Mouse (Mus musculus): ENCODE measurements around the gene Pex10. TPM values are rescaled to one million over a fixed set of nuclear protein-coding genes. Genes with fewer than 3 reads are reported as not detected.

Gene Pex10
- total and polyA plus RNA-seq, 3 experiments: 9.2 to 21.9 (median 15.6) TPM

DNA sequence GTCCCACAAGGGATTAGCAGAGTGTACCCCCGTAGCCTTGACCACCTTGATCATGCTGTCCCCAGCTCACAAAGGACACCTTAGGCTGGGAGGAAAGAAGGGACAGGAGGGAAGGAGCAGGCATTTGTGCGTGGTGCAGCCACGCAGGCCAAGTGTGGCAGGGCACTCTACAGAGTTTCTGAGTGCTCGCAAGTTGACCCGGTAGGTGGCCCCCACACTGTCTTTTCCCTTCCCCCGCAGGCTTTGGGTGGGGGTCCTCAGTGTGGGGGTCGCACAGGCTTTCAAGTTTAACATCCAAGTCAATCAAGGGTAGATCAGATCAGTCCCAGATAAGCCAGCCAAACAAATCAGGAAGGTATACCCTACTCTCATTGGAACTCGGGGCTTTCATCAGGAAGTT lies 48.8 kb upstream of the Pex10 start:
- no peak overlapping the region for H3K4me3 ChIP-seq (replicated peaks in 1 of 3; ENCODE audit: low read depth in 2 of 3, low read length in 2 of 3, poor library complexity in 1 of 3)
- no peak overlapping the region for H3K27ac ChIP-seq (ENCODE audit: insufficient read depth, low read depth)
- no peak for TF ChIP-seq TBP (conservative IDR thresholded peaks at IDR 0.05; ENCODE audit: low read depth, low read length)
- TF ChIP-seq USF1 (IDR thresholded peaks at IDR 0.05; ENCODE audit: low read depth, low read length): no peak
- TF ChIP-seq POLR2AphosphoS2 (IDR thresholded peaks at IDR 0.05; ENCODE audit: low read depth, low read length): no peak
- no peak for TF ChIP-seq JUND (conservative IDR thresholded peaks at IDR 0.05; ENCODE audit: low read depth, low read length)
- TF ChIP-seq ZNF384 (IDR thresholded peaks at IDR 0.05; ENCODE audit: low read depth, low read length): no peak
- TF ChIP-seq ZKSCAN1 (IDR thresholded peaks at IDR 0.05; ENCODE audit: borderline replicate concordance, low read depth, low read length): no peak
- no peak for TF ChIP-seq POLR2A (IDR thresholded peaks at IDR 0.05; ENCODE audit: low read depth, low read length)
- in situ Hi-C loops (cut with MboI; ENCODE audit: low pct_ligation_motif_present, low pct_unique_long_range_greater_than_20kb, low sequenced_read_pairs) (no loop called here), dilution Hi-C loops (cut with MboI; ENCODE audit: extremely low pct_ligation_motif_present, extremely low pct_unique_long_range_greater_than_20kb, low sequenced_read_pairs) (no loop called here)
- no peak for DNase-seq (ENCODE audit: extremely low read depth)
- peaks cover 0 to 5% of the 10 kb centered on the region in 2 experiments; a peak in 1 of 4 replicates for H3K4me1 ChIP-seq (ENCODE audit: control insufficient read depth in 1 of 2, insufficient read depth in 2 of 2)
- H3K9me3 ChIP-seq (replicated peaks; ENCODE audit: low read length): no peaks in the 10 kb centered on the region
- no peak overlapping the region for H3K4me2 ChIP-seq (ENCODE audit: insufficient read depth, low read depth, poor library complexity, severe bottlenecking)
- H3K79me2 ChIP-seq (replicated peaks; ENCODE audit: control insufficient read depth, extremely low read depth, insufficient read depth, poor library complexity, severe bottlenecking): no peaks in the 10 kb centered on the region
- no peaks in the 10 kb centered on the region for H3K36me3 ChIP-seq (replicated peaks in 1 of 2; ENCODE audit: control insufficient read depth in 1 of 2, insufficient read depth in 1 of 2, low read length in 1 of 2)
- H3K27me3 ChIP-seq (replicated peaks): peaks cover 98% of the 10 kb centered on the region
- no peak overlapping the region for H3K9ac ChIP-seq (ENCODE audit: insufficient read depth, low read depth)

DNA sequence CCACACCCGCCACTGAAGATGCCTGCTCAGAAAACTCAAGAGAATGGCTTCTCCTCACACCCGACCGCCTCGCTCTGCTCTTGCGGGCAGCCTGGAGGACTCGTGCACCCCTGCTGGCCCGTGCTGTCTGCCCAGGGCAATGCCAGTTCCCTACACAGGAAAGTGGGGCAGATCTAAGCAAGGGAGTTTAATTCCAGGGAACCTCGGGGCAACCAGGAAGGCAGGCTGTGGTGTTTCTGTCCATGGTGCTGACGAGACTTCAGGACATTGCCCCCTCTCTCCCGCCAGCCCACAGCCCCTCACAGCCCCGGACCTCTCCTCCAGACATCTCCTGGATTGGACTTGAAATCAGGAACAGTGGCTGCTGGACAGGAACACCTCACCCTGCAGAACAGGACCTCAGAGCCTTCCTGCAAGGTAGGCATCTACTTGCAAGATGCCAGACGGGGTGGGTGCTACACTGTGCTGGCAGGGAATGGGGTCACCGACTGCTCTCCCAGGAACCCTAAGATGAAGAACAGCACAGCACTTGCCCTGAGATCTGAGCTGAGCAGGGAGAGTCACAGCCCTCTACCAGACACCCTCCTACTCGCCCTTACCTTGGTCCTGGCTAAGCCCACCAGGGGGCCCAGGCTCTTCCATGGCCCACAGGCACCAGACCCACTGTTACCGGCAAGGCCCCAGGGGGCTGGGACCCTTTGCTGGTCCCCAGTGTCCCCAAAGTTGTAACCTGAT lies 48.0 kb upstream of the Pex10 start:
- peaks cover 97% of the 10 kb centered on the region for H3K27me3 ChIP-seq (replicated peaks)
- H3K4me3 ChIP-seq (replicated peaks in 1 of 3; ENCODE audit: low read depth in 2 of 3, low read length in 2 of 3, poor library complexity in 1 of 3): no peak overlapping the region
- H3K27ac ChIP-seq (ENCODE audit: insufficient read depth, low read depth): no peak overlapping the region
- no peak overlapping the region for H3K9ac ChIP-seq (ENCODE audit: insufficient read depth, low read depth)
- no peak overlapping the region for H3K4me2 ChIP-seq (ENCODE audit: insufficient read depth, low read depth, poor library complexity, severe bottlenecking)
- no peaks in the 10 kb centered on the region for H3K79me2 ChIP-seq (replicated peaks; ENCODE audit: control insufficient read depth, extremely low read depth, insufficient read depth, poor library complexity, severe bottlenecking)
- no peaks in the 10 kb centered on the region for H3K36me3 ChIP-seq (replicated peaks in 1 of 2; ENCODE audit: control insufficient read depth in 1 of 2, insufficient read depth in 1 of 2, low read length in 1 of 2)
- TF ChIP-seq EP300 (IDR thresholded peaks at IDR 0.05; ENCODE audit: low read length) (no peak), MXI1 (IDR thresholded peaks at IDR 0.05; ENCODE audit: low read depth, low read length) (no peak), NRF1 (IDR thresholded peaks at IDR 0.05; ENCODE audit: low read depth, low read length) (no peak), IRF4 (IDR thresholded peaks at IDR 0.05; ENCODE audit: low read depth, low read length) (no peak), SMC3 (IDR thresholded peaks at IDR 0.05; ENCODE audit: low read depth, low read length) (no peak), MYC (IDR thresholded peaks at IDR 0.05; ENCODE audit: low read depth, low read length) (no peak)
- peaks cover 0 to 5% of the 10 kb centered on the region in 2 experiments; a peak in 1 of 4 replicates for H3K4me1 ChIP-seq (ENCODE audit: control insufficient read depth in 1 of 2, insufficient read depth in 2 of 2)
- dilution Hi-C loops (cut with MboI; ENCODE audit: extremely low pct_ligation_motif_present, extremely low pct_unique_long_range_greater_than_20kb, low sequenced_read_pairs): no loop called here
- no peaks in the 10 kb centered on the region for H3K9me3 ChIP-seq (replicated peaks; ENCODE audit: low read length)
- in situ Hi-C loops (cut with MboI; ENCODE audit: low pct_ligation_motif_present, low pct_unique_long_range_greater_than_20kb, low sequenced_read_pairs): no loop called here
- no peak for DNase-seq (ENCODE audit: extremely low read depth)

DNA sequence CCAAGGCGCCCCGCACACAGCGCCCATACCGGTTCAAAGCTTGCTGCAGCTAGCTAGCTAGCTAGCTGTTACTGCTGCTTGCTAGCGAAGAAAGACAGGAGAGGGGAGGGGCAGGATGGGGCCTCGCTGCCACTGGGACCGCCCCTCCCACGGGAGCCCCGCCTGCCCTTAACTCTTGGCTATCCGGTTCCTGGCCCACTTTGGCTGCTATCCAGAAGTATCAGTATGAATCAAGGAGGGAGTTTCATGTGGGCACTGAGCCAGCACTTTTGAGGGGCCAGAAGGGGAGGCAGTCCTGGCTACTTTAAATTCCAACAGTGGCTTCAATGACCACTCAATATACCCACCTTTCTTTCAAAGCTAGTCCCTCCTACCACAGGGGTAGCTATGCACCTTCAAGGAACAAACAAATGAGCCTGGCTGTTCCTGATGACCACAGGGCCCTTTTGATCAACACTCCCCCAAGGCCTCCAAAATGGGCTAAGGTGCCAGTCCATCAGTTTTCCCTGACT lies 47.4 kb upstream of the Pex10 start:
- DNase-seq (ENCODE audit: extremely low read depth): no peak
- Histone ChIP-seq H3K9ac (ENCODE audit: insufficient read depth, low read depth) (no peak overlapping the region), H3K9me3 (replicated peaks; ENCODE audit: low read length) (no peaks in the 10 kb centered on the region), H3K79me2 (replicated peaks; ENCODE audit: control insufficient read depth, extremely low read depth, insufficient read depth, poor library complexity, severe bottlenecking) (no peaks in the 10 kb centered on the region), H3K27me3 (replicated peaks) (peaks cover 97% of the 10 kb centered on the region), H3K4me1 (ENCODE audit: control insufficient read depth in 1 of 2, insufficient read depth in 2 of 2) (peaks cover 0 to 5% of the 10 kb centered on the region in 2 experiments; a peak in 1 of 4 replicates), H3K27ac (ENCODE audit: insufficient read depth, low read depth) (no peak overlapping the region), H3K36me3 (replicated peaks in 1 of 2; ENCODE audit: control insufficient read depth in 1 of 2, insufficient read depth in 1 of 2, low read length in 1 of 2) (no peaks in the 10 kb centered on the region), H3K4me2 (ENCODE audit: insufficient read depth, low read depth, poor library complexity, severe bottlenecking) (no peak overlapping the region), H3K4me3 (replicated peaks in 1 of 3; ENCODE audit: low read depth in 2 of 3, low read length in 2 of 3, poor library complexity in 1 of 3) (no peak overlapping the region)
- in situ Hi-C loops (cut with MboI; ENCODE audit: low pct_ligation_motif_present, low pct_unique_long_range_greater_than_20kb, low sequenced_read_pairs) (no loop called here), dilution Hi-C loops (cut with MboI; ENCODE audit: extremely low pct_ligation_motif_present, extremely low pct_unique_long_range_greater_than_20kb, low sequenced_read_pairs) (no loop called here)
- TF ChIP-seq BHLHE40 (IDR thresholded peaks at IDR 0.05; ENCODE audit: low read depth, low read length): no peak
- no peak for TF ChIP-seq CHD1 (IDR thresholded peaks at IDR 0.05; ENCODE audit: low read depth, low read length)
- TF ChIP-seq SMC3 (IDR thresholded peaks at IDR 0.05; ENCODE audit: low read depth, low read length): no peak
- no peak for TF ChIP-seq MYC (IDR thresholded peaks at IDR 0.05; ENCODE audit: low read depth, low read length)
- TF ChIP-seq JUN (IDR thresholded peaks at IDR 0.05; ENCODE audit: insufficient read depth, low read depth, low read length): no peak
- TF ChIP-seq ZKSCAN1 (IDR thresholded peaks at IDR 0.05; ENCODE audit: borderline replicate concordance, low read depth, low read length): no peak
